In the genomic region with DNA sequence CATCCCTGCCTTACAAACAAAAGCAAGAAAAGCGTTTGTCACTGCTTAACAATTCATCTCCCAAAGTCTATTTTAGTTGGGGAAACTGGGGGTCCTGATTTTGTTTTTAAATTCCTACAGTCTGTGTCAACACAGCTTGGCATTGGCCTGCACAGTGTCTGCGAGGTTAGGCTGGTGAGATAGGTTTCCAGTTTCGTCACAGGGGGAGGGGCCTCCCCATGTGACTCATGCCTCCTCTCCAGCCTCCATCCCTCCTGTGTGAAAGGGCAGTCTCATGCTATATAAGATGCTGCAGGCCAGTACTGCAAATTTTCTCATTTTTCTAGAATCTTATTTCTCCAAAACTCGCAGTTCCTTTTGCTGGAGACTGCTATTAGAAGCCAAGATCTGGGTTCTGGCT, we compare ENCODE assay signal across 23 mouse cellular contexts.
DNase-seq lines count a peak whose midpoint lies in the region; ATAC-seq and TF ChIP-seq lines count a peak whose summit lies in the region.
"Had no signal": no experiment of that assay in that cellular context is flagged by ENCODE, and none has a peak within 500 bp of the region (broad histone marks: within the 10 kb centered on the region; RNA-seq: fewer than 3 reads in every experiment).

No protein-coding gene starts in this region.

- no peak overlapping the region for H3K9ac ChIP-seq in intestine, postnatal 0 days (ENCODE audit: low read depth, low read length)
- no peak overlapping the region for H3K9ac ChIP-seq in intestine, embryonic 16.5 days (ENCODE audit: low read depth, low read length)
- H3K9ac ChIP-seq: hindbrain, embryonic 13.5 days; midbrain, embryonic 15.5 days; neural tube, embryonic 13.5 days; stomach, embryonic 15.5 days had no signal

- H3K4me2 ChIP-seq in intestine, postnatal 0 days (replicated peaks; ENCODE audit: low read depth), result no peak overlapping the region
- no peak overlapping the region for H3K4me2 ChIP-seq in intestine, embryonic 16.5 days (ENCODE audit: low read depth, low read length)
- H3K4me2 ChIP-seq: hindbrain, embryonic 13.5 days; midbrain, embryonic 15.5 days; neural tube, embryonic 13.5 days; stomach, embryonic 15.5 days had no signal

- no peaks in the 10 kb centered on the region for H3K9me3 ChIP-seq in intestine, postnatal 0 days (ENCODE audit: control insufficient read depth)
- H3K9me3 ChIP-seq in intestine, embryonic 16.5 days (ENCODE audit: control insufficient read depth, low read length), result no peaks in the 10 kb centered on the region
- H3K9me3 ChIP-seq: hindbrain, embryonic 13.5 days; midbrain, embryonic 15.5 days; neural tube, embryonic 13.5 days; stomach, embryonic 15.5 days had no signal

- H3K27ac ChIP-seq in intestine, postnatal 0 days (ENCODE audit: low read depth, low read length), result no peak overlapping the region
- no peak overlapping the region for H3K27ac ChIP-seq in intestine, embryonic 16.5 days (ENCODE audit: low read length)
- H3K27ac ChIP-seq: hindbrain, embryonic 13.5 days; midbrain, embryonic 15.5 days; neural tube, embryonic 13.5 days; stomach, embryonic 15.5 days had no signal

- no peaks in the 10 kb centered on the region for H3K27me3 ChIP-seq in intestine, postnatal 0 days (replicated peaks; ENCODE audit: control insufficient read depth, insufficient read depth, low read length)
- no peaks in the 10 kb centered on the region for H3K27me3 ChIP-seq in intestine, embryonic 16.5 days (replicated peaks; ENCODE audit: control insufficient read depth, insufficient read depth, low read length)
- no peaks in the 10 kb centered on the region for H3K27me3 ChIP-seq in C2C12 (ENCODE audit: control insufficient read depth, insufficient read depth, insufficient read length)
- H3K27me3 ChIP-seq: hindbrain, embryonic 13.5 days; midbrain, embryonic 15.5 days; neural tube, embryonic 13.5 days; stomach, embryonic 15.5 days had no signal

- no peaks in the 10 kb centered on the region for H3K4me1 ChIP-seq in intestine, postnatal 0 days (replicated peaks; ENCODE audit: control insufficient read depth, insufficient read depth, low read length)
- H3K4me1 ChIP-seq in intestine, embryonic 16.5 days (ENCODE audit: control insufficient read depth, insufficient read depth, low read length), result no peaks in the 10 kb centered on the region
- H3K4me1 ChIP-seq: hindbrain, embryonic 13.5 days; midbrain, embryonic 15.5 days; neural tube, embryonic 13.5 days; stomach, embryonic 15.5 days had no signal

- H3K36me3 ChIP-seq in intestine, postnatal 0 days (ENCODE audit: control insufficient read depth, insufficient read depth), result no peaks in the 10 kb centered on the region
- H3K36me3 ChIP-seq in intestine, embryonic 16.5 days (ENCODE audit: control insufficient read depth, insufficient read depth, low read length), result no peaks in the 10 kb centered on the region
- H3K36me3 ChIP-seq in C2C12 (ENCODE audit: control insufficient read depth, insufficient read depth), result no peaks in the 10 kb centered on the region
- H3K36me3 ChIP-seq: hindbrain, embryonic 13.5 days; midbrain, embryonic 15.5 days; neural tube, embryonic 13.5 days; stomach, embryonic 15.5 days had no signal

- H3ac ChIP-seq in C2C12 (ENCODE audit: control insufficient read depth, insufficient read length, low read depth), result no peak overlapping the region

- H3K4me3 ChIP-seq in intestine, postnatal 0 days (ENCODE audit: low read depth, low read length), result no peak overlapping the region
- no peak overlapping the region for H3K4me3 ChIP-seq in intestine, embryonic 16.5 days (ENCODE audit: low read length)
- no peak overlapping the region for H3K4me3 ChIP-seq in C2C12 (ENCODE audit: insufficient read depth, poor library complexity, severe bottlenecking)
- H3K4me3 ChIP-seq: hindbrain, embryonic 13.5 days; midbrain, embryonic 15.5 days; neural tube, embryonic 13.5 days; stomach, embryonic 15.5 days had no signal

- H3K79me2 ChIP-seq in C2C12 (ENCODE audit: control insufficient read depth, insufficient read depth), result no peaks in the 10 kb centered on the region

- ATAC-seq in intestine, postnatal 0 days, result 0 out of 2 replicates have a peak, but pooled peaks have one; percentile 31
- no peak for ATAC-seq in intestine, embryonic 16.5 days
- peak; percentile 56 for ATAC-seq in granulocyte monocyte progenitor cell, adult 5-6 weeks (replicated peaks; ENCODE audit: poor library complexity, severe bottlenecking)
- ATAC-seq: forebrain, embryonic 16.5 days; inflammation-experienced regulatory T-cells, adult 6 months; midbrain, embryonic 15.5 days had no signal

- no peaks in the 10 kb centered on the region for H3K79me3 ChIP-seq in C2C12 (ENCODE audit: low read depth)

- WGBS in intestine, postnatal 0 days, result 33% methylated on average over 4 of the region's 4 CpGs
- 33% methylated on average over 4 of the region's 4 CpGs for WGBS in intestine, embryonic 16.5 days

- DNase-seq in adrenal gland, postnatal 10 days, result peak; percentile 21
- DNase-seq in adrenal gland, adult 18-20 months (ENCODE audit: low spot score in 2 of 2), result no peak
- DNase-seq in gastrocnemius, postnatal 25 days, result no peak
- DNase-seq in ovary, postnatal 36 days (ENCODE audit: low spot score), result no peak
- DNase-seq: B cell, adult 2 months; cerebellum, adult 9-10 months; gastrocnemius, postnatal 14 days; kidney, adult 9 months; kidney, postnatal 14 days; lung, postnatal 36 days; right cerebral cortex, postnatal 4 days; thymus, adult 2 months; thymus, postnatal 4 days had no signal

- TF ChIP-seq CTCF in intestine, postnatal 0 days (IDR thresholded peaks at IDR 0.05; ENCODE audit: low read depth), result no peak
- TF ChIP-seq CTCF in C2C12 (IDR thresholded peaks at IDR 0.05; ENCODE audit: control insufficient read depth, insufficient read depth, insufficient read length), result no peak

TF ChIP-seq in C2C12, 6 proteins besides CTCF, POLR2A, EP300 and RAD21:
- TF ChIP-seq MYOG (IDR thresholded peaks at IDR 0.05; ENCODE audit: control insufficient read depth, extremely low read depth, insufficient read length), result no peak
- no peak for TF ChIP-seq MAX (IDR thresholded peaks at IDR 0.05)
- TF ChIP-seq MYOD1 (IDR thresholded peaks at IDR 0.05; ENCODE audit: control insufficient read depth, insufficient read length, low read depth), result no peak
- no peak for TF ChIP-seq FOSL1 (IDR thresholded peaks at IDR 0.05; ENCODE audit: insufficient read depth, low read length, poor library complexity, severe bottlenecking)
- peak; percentile 75 for TF ChIP-seq USF1 (IDR thresholded peaks at IDR 0.05; ENCODE audit: low read depth)
